ENCODE assay signal across 15 mouse cellular contexts in the genomic region with DNA sequence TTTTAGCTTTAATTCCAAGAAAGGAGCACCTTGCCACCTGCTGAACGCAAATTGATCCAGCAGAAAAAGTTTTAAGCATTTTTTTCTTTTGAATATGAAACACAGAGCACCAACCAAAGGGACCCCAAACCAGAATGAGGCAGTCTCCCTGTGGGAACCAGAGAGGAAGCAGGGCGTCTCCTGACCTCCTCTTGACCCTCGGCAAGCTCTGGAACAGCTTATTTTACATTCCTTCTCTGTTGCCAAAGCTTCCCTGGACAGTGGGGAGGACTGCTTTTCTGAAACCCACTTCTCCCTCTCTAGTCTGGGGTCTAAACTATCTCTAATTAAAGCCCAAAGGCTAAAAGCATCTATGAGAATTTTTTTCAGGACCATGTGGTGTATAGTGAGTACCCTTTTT. TPM values are rescaled to one million over a fixed set of nuclear protein-coding genes. Genes with fewer than 3 reads are reported as not detected.
DNase-seq lines count a peak whose midpoint lies in the region; ATAC-seq and TF ChIP-seq lines count a peak whose summit lies in the region.
"Had no signal": no experiment of that assay in that cellular context is flagged by ENCODE, and none has a peak within 500 bp of the region (broad histone marks: within the 10 kb centered on the region; RNA-seq: fewer than 3 reads in every experiment).

No protein-coding gene starts in this region.

- peak; percentile 87 for ATAC-seq in lung, postnatal 0 days
- ATAC-seq in heart, embryonic 16.5 days (replicated peaks; ENCODE audit: extremely low read depth, insufficient read depth, low FRiP score) = no peak
- no peak for ATAC-seq in hindbrain, embryonic 11.5 days (ENCODE audit: low FRiP score)

- H3K9ac ChIP-seq in lung, postnatal 0 days (replicated peaks; ENCODE audit: low read depth) = no peak overlapping the region
- no peak overlapping the region for H3K9ac ChIP-seq in heart, embryonic 16.5 days (ENCODE audit: low read length)
- H3K9ac ChIP-seq in hindbrain, embryonic 11.5 days (ENCODE audit: low read depth, low read length) = no peak overlapping the region
- H3K9ac ChIP-seq: neural tube, embryonic 12.5 days had no signal

- H3K4me3 ChIP-seq in lung, postnatal 0 days (ENCODE audit: low read depth, low read length) = no peak overlapping the region
- no peak overlapping the region for H3K4me3 ChIP-seq in heart, embryonic 16.5 days (ENCODE audit: low read length)
- no peak overlapping the region for H3K4me3 ChIP-seq in hindbrain, embryonic 11.5 days (ENCODE audit: low read depth, low read length)
- H3K4me3 ChIP-seq: neural tube, embryonic 12.5 days had no signal

- H3K27me3 ChIP-seq in lung, postnatal 0 days (replicated peaks; ENCODE audit: insufficient read depth, low read length) = no peaks in the 10 kb centered on the region
- H3K27me3 ChIP-seq in heart, embryonic 16.5 days (ENCODE audit: control insufficient read depth, insufficient read depth, low read length) = no peaks in the 10 kb centered on the region
- H3K27me3 ChIP-seq in hindbrain, embryonic 11.5 days (ENCODE audit: control insufficient read depth, insufficient read depth, low read length) = no peaks in the 10 kb centered on the region
- H3K27me3 ChIP-seq: neural tube, embryonic 12.5 days had no signal

- TF ChIP-seq EP300 in lung, postnatal 0 days (IDR thresholded peaks at IDR 0.05) = no peak

- no peaks in the 10 kb centered on the region for H3K9me3 ChIP-seq in lung, postnatal 0 days (ENCODE audit: low read length)
- no peaks in the 10 kb centered on the region for H3K9me3 ChIP-seq in heart, embryonic 16.5 days (replicated peaks; ENCODE audit: control insufficient read depth, low read length)
- no peaks in the 10 kb centered on the region for H3K9me3 ChIP-seq in hindbrain, embryonic 11.5 days (ENCODE audit: control insufficient read depth, low read length)
- H3K9me3 ChIP-seq: G1E; neural tube, embryonic 12.5 days had no signal

- peaks cover 4% of the 10 kb centered on the region; the same call in 1 of the 2 replicates for H3K4me1 ChIP-seq in lung, postnatal 0 days (ENCODE audit: insufficient read depth, low read depth, low read length)
- H3K4me1 ChIP-seq in heart, embryonic 16.5 days (ENCODE audit: control insufficient read depth, insufficient read depth, low read length) = peaks cover 8% of the 10 kb centered on the region
- H3K4me1 ChIP-seq in hindbrain, embryonic 11.5 days (replicated peaks; ENCODE audit: control insufficient read depth, insufficient read depth, low read length) = no peaks in the 10 kb centered on the region
- H3K4me1 ChIP-seq: neural tube, embryonic 12.5 days had no signal

- no peak overlapping the region for H3K4me2 ChIP-seq in lung, postnatal 0 days (replicated peaks; ENCODE audit: low read depth, low read length)
- peak overlapping the region; percentile 10; the same call in 1 of the 2 replicates for H3K4me2 ChIP-seq in heart, embryonic 16.5 days (ENCODE audit: low read depth, low read length)
- H3K4me2 ChIP-seq in hindbrain, embryonic 11.5 days (replicated peaks; ENCODE audit: low read depth, low read length) = no peak overlapping the region
- H3K4me2 ChIP-seq: neural tube, embryonic 12.5 days had no signal

- intact Hi-C loops in heart, postnatal 25 days (cut with DNase I) = no loop called here
- intact Hi-C loops in left cerebral cortex, postnatal 4 days (cut with DNase I) = no loop called here

- TF ChIP-seq CTCF in lung, postnatal 0 days (IDR thresholded peaks at IDR 0.05) = no peak

- peak overlapping the region; percentile 55; the same call in 1 of the 2 replicates for H3K27ac ChIP-seq in lung, postnatal 0 days (ENCODE audit: low read length)
- peak overlapping the region; percentile 20; the same call in 1 of the 2 replicates for H3K27ac ChIP-seq in heart, embryonic 16.5 days (ENCODE audit: low read length)
- H3K27ac ChIP-seq in hindbrain, embryonic 11.5 days (ENCODE audit: low read depth, low read length) = no peak overlapping the region
- H3K27ac ChIP-seq: neural tube, embryonic 12.5 days had no signal

- 30% methylated on average over 3 of the region's 3 CpGs for WGBS in lung, postnatal 0 days
- 31% methylated on average over 3 of the region's 3 CpGs for WGBS in heart, embryonic 16.5 days
- WGBS in hindbrain, embryonic 11.5 days = 40% methylated on average over 3 of the region's 3 CpGs

- no peaks in the 10 kb centered on the region for H3K36me3 ChIP-seq in lung, postnatal 0 days (ENCODE audit: insufficient read depth, low read length)
- H3K36me3 ChIP-seq in heart, embryonic 16.5 days (ENCODE audit: control insufficient read depth, insufficient read depth) = no peaks in the 10 kb centered on the region
- H3K36me3 ChIP-seq in hindbrain, embryonic 11.5 days (ENCODE audit: control insufficient read depth, insufficient read depth, low read length) = no peaks in the 10 kb centered on the region
- H3K36me3 ChIP-seq: G1E; neural tube, embryonic 12.5 days had no signal

- peak; percentile 10 for DNase-seq in heart, adult 8-10 months (ENCODE audit: low spot score)
- no peak for DNase-seq in heart, postnatal 25 days (ENCODE audit: low spot score)
- peak; percentile 61 for DNase-seq in lung, postnatal 0 days (ENCODE audit: low spot score)
- DNase-seq in lung, postnatal 25 days (ENCODE audit: low spot score) = no peak
- DNase-seq in adrenal gland, postnatal 10 days = no peak
- no peak for DNase-seq in hindbrain, embryonic 11.5 days (ENCODE audit: low spot score)
- DNase-seq in left cerebral cortex, postnatal 4 days = no peak
- DNase-seq: adrenal gland, postnatal 25 days; B cell, adult 2 months; cerebellum, postnatal 14 days; gastrocnemius, postnatal 10 days; kidney, adult 11 months had no signal

RNA-seq across cellular contexts. Expression of gene Tmem165, which starts 7.3 kb away (rescaled TPM):
- 10 to 100 TPM; 15.6 to 20.2 (median 19.4) TPM for total RNA-seq in heart, adult 8-10 months (2022)
- total RNA-seq in heart, postnatal 25 days (2021) = 10 to 100 TPM; 18.4 to 22.8 TPM
- 107 and 112 TPM in 2 replicates for polyA plus RNA-seq in lung, postnatal 0 days (2015; fragmentation: Nextera tagmentation; extraction: Ambion mirVana)
- 58.8 and 62.5 TPM in 2 replicates for polyA plus RNA-seq in heart, embryonic 16.5 days (2015; fragmentation: Nextera tagmentation; extraction: Ambion mirVana)
- 10 to 100 TPM; 44.3 to 46.1 TPM for total RNA-seq in adrenal gland, postnatal 10 days (2021)
- 97.0 and 105 TPM in 2 replicates for polyA plus RNA-seq in hindbrain, embryonic 11.5 days (2014; fragmentation: Nextera tagmentation; extraction: Ambion mirVana)
- total RNA-seq in left cerebral cortex, postnatal 4 days (2021) = 10 to 100 TPM; 47.1 to 47.4 TPM

RNA-seq across cellular contexts. Expression of gene Srd5a3, which starts 36.3 kb away (rescaled TPM):
- total RNA-seq in heart, adult 8-10 months (2022) = 1 to 10 TPM; 6.1 to 7.4 (median 7.0) TPM
- total RNA-seq in heart, postnatal 25 days (2021) = 10 to 100 TPM in 1 of 2 experiments, 1 to 10 TPM in 1; 7.9 to 10.4 TPM
- polyA plus RNA-seq in lung, postnatal 0 days (2015; fragmentation: Nextera tagmentation; extraction: Ambion mirVana) = 48.1 and 49.3 TPM in 2 replicates
- polyA plus RNA-seq in heart, embryonic 16.5 days (2015; fragmentation: Nextera tagmentation; extraction: Ambion mirVana) = 30.7 TPM in 2 replicates
- total RNA-seq in adrenal gland, postnatal 10 days (2021) = 10 to 100 TPM; 24.1 to 26.2 TPM
- polyA plus RNA-seq in hindbrain, embryonic 11.5 days (2014; fragmentation: Nextera tagmentation; extraction: Ambion mirVana) = 16.1 and 16.7 TPM in 2 replicates
- total RNA-seq in left cerebral cortex, postnatal 4 days (2021) = 10 to 100 TPM; 11.7 to 13.9 TPM

Comparison
In these comparisons a context has a peak if more than half of its experiments do, and no peak if none do; other contexts are left out.
1. DNase-seq: peak in heart, adult 8-10 months (single experiment) and lung, postnatal 0 days (single experiment); none in heart, postnatal 25 days (single experiment), lung, postnatal 25 days (single experiment), adrenal gland, postnatal 10 days (single experiment), hindbrain, embryonic 11.5 days (single experiment) and left cerebral cortex, postnatal 4 days (single experiment).